In the genomic region with DNA sequence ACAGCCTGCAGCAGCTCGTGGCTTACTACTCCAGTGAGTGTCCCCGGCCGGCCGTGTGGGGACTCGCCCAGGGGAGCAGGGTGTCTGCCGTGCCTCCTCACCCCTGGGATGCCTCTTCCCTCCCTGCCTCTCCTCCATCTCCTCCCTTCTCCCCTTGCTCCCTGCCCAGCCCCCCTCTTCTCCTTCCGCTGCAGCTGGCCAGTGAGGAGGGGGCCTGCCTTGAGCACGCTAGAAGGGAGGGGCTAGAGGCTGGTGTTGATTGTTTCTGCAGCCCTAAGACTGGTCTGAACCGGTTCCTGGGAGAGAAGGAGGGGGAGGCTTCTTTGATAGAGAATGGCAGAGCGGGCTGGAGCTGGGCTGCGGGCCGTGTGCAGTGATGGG, we compare ENCODE assay signal across 8 mouse cellular contexts. TPM values are rescaled to one million over a fixed set of nuclear protein-coding genes. Genes with fewer than 3 reads are reported as not detected.
DNase-seq lines count a peak whose midpoint lies in the region; ATAC-seq and TF ChIP-seq lines count a peak whose summit lies in the region.

No protein-coding gene starts in this region.

- TF ChIP-seq POLR2A in thymus, adult 2 months (IDR thresholded peaks at IDR 0.05; ENCODE audit: control insufficient read depth, extremely low read depth, insufficient read depth, low read length, poor library complexity): no peak

- no peak for TF ChIP-seq CTCF in E14TG2a.4 (conservative IDR thresholded peaks at IDR 0.05; ENCODE audit: low read length)
- TF ChIP-seq CTCF in thymus, adult 2 months (IDR thresholded peaks at IDR 0.05; ENCODE audit: borderline replicate concordance, control insufficient read depth, extremely low read depth, insufficient read depth, low read length, poor library complexity): no peak

- H3K27ac ChIP-seq in kidney, embryonic 15.5 days: peak overlapping the region; percentile 87
- peak overlapping the region; percentile 99 for H3K27ac ChIP-seq in embryonic facial prominence, embryonic 10.5 days (replicated peaks)
- peak overlapping the region; percentile 84 for H3K27ac ChIP-seq in intestine, embryonic 16.5 days (ENCODE audit: low read length)
- H3K27ac ChIP-seq in thymus, adult 2 months (ENCODE audit: control insufficient read depth, insufficient read depth, low read length): no peak overlapping the region

- H3K9me3 ChIP-seq in kidney, embryonic 15.5 days (replicated peaks): no peaks in the 10 kb centered on the region
- no peaks in the 10 kb centered on the region for H3K9me3 ChIP-seq in E14TG2a.4 (ENCODE audit: low read length)
- no peaks in the 10 kb centered on the region for H3K9me3 ChIP-seq in embryonic facial prominence, embryonic 10.5 days
- H3K9me3 ChIP-seq in intestine, embryonic 16.5 days (ENCODE audit: control insufficient read depth, low read length): no peaks in the 10 kb centered on the region

- ATAC-seq in kidney, embryonic 15.5 days (replicated peaks; ENCODE audit: low FRiP score): peak; percentile 94
- ATAC-seq in intestine, embryonic 16.5 days: peak; percentile 88

- no peaks in the 10 kb centered on the region for H3K27me3 ChIP-seq in kidney, embryonic 15.5 days
- no peaks in the 10 kb centered on the region for H3K27me3 ChIP-seq in E14TG2a.4 (ENCODE audit: insufficient read depth, low read length)
- H3K27me3 ChIP-seq in embryonic facial prominence, embryonic 10.5 days (replicated peaks; ENCODE audit: low read depth, poor library complexity, severe bottlenecking): no peaks in the 10 kb centered on the region
- no peaks in the 10 kb centered on the region for H3K27me3 ChIP-seq in intestine, embryonic 16.5 days (replicated peaks; ENCODE audit: control insufficient read depth, insufficient read depth, low read length)
- H3K27me3 ChIP-seq in thymus, adult 2 months (ENCODE audit: control insufficient read depth, insufficient read depth, low read length): no peaks in the 10 kb centered on the region

- peak overlapping the region; percentile 18; the same call in 1 of the 2 replicates for H3K4me3 ChIP-seq in kidney, embryonic 15.5 days (replicated peaks)
- peak overlapping the region; percentile 69 for H3K4me3 ChIP-seq in E14TG2a.4 (replicated peaks; ENCODE audit: low read length)
- H3K4me3 ChIP-seq in embryonic facial prominence, embryonic 10.5 days: peak overlapping the region; percentile 46
- H3K4me3 ChIP-seq in intestine, embryonic 16.5 days (ENCODE audit: low read length): no peak overlapping the region
- H3K4me3 ChIP-seq in thymus, adult 2 months (ENCODE audit: control insufficient read depth, insufficient read depth, low read length): no peak overlapping the region

- peak overlapping the region; percentile 27; the same call in 1 of the 2 replicates for H3K9ac ChIP-seq in kidney, embryonic 15.5 days
- peak overlapping the region; percentile 57 for H3K9ac ChIP-seq in intestine, embryonic 16.5 days (ENCODE audit: low read depth, low read length)

- DNase-seq in kidney, adult 18-20 months: no peak
- peak; percentile 94 for DNase-seq in embryonic facial prominence, embryonic 10.5 days (ENCODE audit: low spot score)
- DNase-seq in retina, embryonic 14.5 days (ENCODE audit: low spot score): peak; percentile 91
- DNase-seq in thymus, postnatal 10 days (ENCODE audit: low spot score in 2 of 2): no peak
- DNase-seq in thymus, adult 2 months: no peak

- peaks cover 62% of the 10 kb centered on the region for H3K36me3 ChIP-seq in kidney, embryonic 15.5 days
- peaks cover 86% of the 10 kb centered on the region for H3K36me3 ChIP-seq in E14TG2a.4 (ENCODE audit: insufficient read depth, low read length)
- peaks cover 86% of the 10 kb centered on the region for H3K36me3 ChIP-seq in embryonic facial prominence, embryonic 10.5 days (replicated peaks)
- H3K36me3 ChIP-seq in intestine, embryonic 16.5 days (ENCODE audit: control insufficient read depth, insufficient read depth, low read length): 0 out of 2 replicates have a peak, but pooled peaks cover 10% of the 10 kb centered on the region
- no peaks in the 10 kb centered on the region for H3K36me3 ChIP-seq in thymus, adult 2 months (ENCODE audit: control insufficient read depth, insufficient read depth, low read length)

- WGBS in kidney, embryonic 15.5 days: 3% methylated on average over 11 of the region's 12 CpGs
- WGBS in embryonic facial prominence, embryonic 10.5 days: 0% methylated on average over 12 of the region's 12 CpGs
- WGBS in intestine, embryonic 16.5 days: 13% methylated on average over 11 of the region's 12 CpGs
- 88% methylated on average over 12 of the region's 12 CpGs for WGBS in thymus, adult 2 months

- peaks cover 57% of the 10 kb centered on the region for H3K4me1 ChIP-seq in kidney, embryonic 15.5 days
- H3K4me1 ChIP-seq in E14TG2a.4 (replicated peaks; ENCODE audit: low read depth, low read length): peaks cover 99% of the 10 kb centered on the region
- H3K4me1 ChIP-seq in embryonic facial prominence, embryonic 10.5 days: peaks cover 97% of the 10 kb centered on the region
- H3K4me1 ChIP-seq in intestine, embryonic 16.5 days (ENCODE audit: control insufficient read depth, insufficient read depth, low read length): peaks cover 38% of the 10 kb centered on the region
- no peaks in the 10 kb centered on the region for H3K4me1 ChIP-seq in thymus, adult 2 months (replicated peaks; ENCODE audit: control insufficient read depth, insufficient read depth, low read length)

- peak overlapping the region; percentile 50 for H3K4me2 ChIP-seq in kidney, embryonic 15.5 days
- H3K4me2 ChIP-seq in intestine, embryonic 16.5 days (ENCODE audit: low read depth, low read length): peak overlapping the region; percentile 20; the same call in 1 of the 2 replicates

RNA-seq across cellular contexts. Expression of gene Src, which starts 46.5 kb away (rescaled TPM):
- 17.6 and 18.2 TPM in 2 replicates for polyA plus RNA-seq in kidney, embryonic 15.5 days (2015; fragmentation: Nextera tagmentation; extraction: Ambion mirVana)
- 22.1 and 23.1 TPM in 2 replicates for polyA plus RNA-seq in embryonic facial prominence, embryonic 10.5 days (2016; fragmentation: Nextera tagmentation; extraction: Ambion mirVana)
- 11.8 and 15.5 TPM in 2 replicates for polyA plus RNA-seq in intestine, embryonic 16.5 days (2015; fragmentation: Nextera tagmentation; extraction: Ambion mirVana)
- 24.6 and 25.1 TPM in 2 replicates for polyA plus RNA-seq in thymus, adult 2 months (2012; rRNA removed)

Comparison
In these comparisons a context has a peak if more than half of its experiments do, and no peak if none do; other contexts are left out.
1. H3K4me3 ChIP-seq: peak in kidney, embryonic 15.5 days (single experiment), E14TG2a.4 (single experiment) and embryonic facial prominence, embryonic 10.5 days (single experiment); none in intestine, embryonic 16.5 days (single experiment) and thymus, adult 2 months (single experiment).
2. DNase-seq: peak in embryonic facial prominence, embryonic 10.5 days (single experiment) and retina, embryonic 14.5 days (single experiment); none in kidney, adult 18-20 months (single experiment), thymus, postnatal 10 days (0 of 2) and thymus, adult 2 months (single experiment).